Mouse (Mus musculus): ENCODE measurements around the gene Mesp2.
"Not testable (repeated sequence)": the region's sequence is repeated elsewhere in the genome, so short reads cannot be mapped to it uniquely, and the experiment has no call there.

The Mesp2 gene

GRCm38 (mm10) chr7:79810611-79811506 is at the start of gene Mesp2:
TSS of gene Mesp2 (plus strand) at chr7:79810727.
- DNase-seq (ENCODE audit: low read depth) = no peak

- no peak for DNase-seq (ENCODE audit: low read depth)
Measured at GRCm38 (mm10) chr7:79761124-79761876, 49.2 kb upstream of the Mesp2 start.

GRCm38 (mm10) chr7:79762106-79762505 is 48.4 kb upstream of the Mesp2 start:
- no peak for DNase-seq (ENCODE audit: low read depth)

GRCm38 (mm10) chr7:79765991-79766390 is 44.5 kb upstream of the Mesp2 start:
- DNase-seq (ENCODE audit: low read depth) = no peak

DNA sequence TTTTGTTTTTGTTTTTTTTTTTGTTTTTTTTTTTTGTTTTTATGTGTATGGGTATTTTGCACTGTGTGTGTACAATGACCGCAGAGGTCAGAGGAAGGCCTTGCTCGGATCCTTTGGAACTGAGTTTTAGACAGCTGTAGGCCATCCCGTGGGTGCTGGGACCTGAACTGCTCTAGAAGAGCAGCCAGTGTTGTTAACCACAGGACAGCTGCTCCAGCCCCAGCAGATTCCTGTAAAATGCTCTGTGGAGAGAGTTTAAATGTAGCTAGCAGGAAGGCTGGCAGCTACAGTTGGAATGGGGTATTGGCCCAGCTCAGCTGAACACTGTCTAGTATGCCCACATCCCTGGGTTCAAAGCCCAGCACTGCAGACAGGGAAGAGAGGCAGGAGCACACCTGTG is 40.9 kb upstream of the Mesp2 start:
- DNase-seq (ENCODE audit: low read depth) = no peak

GRCm38 (mm10) chr7:79771561-79772512 is 38.7 kb upstream of the Mesp2 start:
- peak; percentile 10 for DNase-seq (ENCODE audit: low read depth)

- DNase-seq (ENCODE audit: low read depth) = peak; percentile 93
Measured at GRCm38 (mm10) chr7:79780647-79781626, 29.6 kb upstream of the Mesp2 start.

DNA sequence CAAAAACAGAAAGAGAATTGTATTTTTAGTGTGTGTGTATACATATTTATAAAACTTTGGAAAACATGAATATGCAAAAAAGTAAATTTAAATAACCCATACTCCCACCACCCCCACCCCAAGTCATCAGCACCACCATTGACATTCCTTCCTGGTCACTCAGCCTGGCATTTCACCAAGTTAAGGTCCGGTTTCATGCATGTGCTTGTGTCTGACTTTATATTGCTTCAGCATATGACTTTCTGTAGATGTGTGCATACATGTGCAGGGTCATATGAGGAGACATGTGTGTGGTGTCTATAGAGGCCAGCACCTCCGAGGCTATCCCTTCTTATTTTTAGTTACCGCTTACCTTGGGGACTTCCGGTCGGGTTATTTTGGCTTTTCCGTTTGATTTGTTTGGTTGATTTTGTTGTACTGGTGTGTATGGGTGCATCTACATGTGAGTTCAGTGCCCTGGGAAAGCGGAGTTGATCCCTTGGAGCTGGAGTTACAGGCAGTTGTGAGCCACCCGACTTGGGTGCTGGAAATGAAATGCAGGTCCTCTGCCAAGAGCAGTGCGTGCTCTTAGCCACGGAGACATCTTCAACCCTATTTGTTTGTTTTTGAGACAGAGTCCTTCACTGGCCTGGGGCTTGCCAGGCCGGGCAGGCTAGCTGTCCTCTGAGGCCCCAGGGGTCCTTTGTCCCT is 28.6 kb upstream of the Mesp2 start:
- peak; percentile 85 for DNase-seq (ENCODE audit: low read depth)

- DNase-seq (ENCODE audit: low read depth) = peak; percentile 11
Measured at GRCm38 (mm10) chr7:79782516-79782855, 28.0 kb upstream of the Mesp2 start.

DNA sequence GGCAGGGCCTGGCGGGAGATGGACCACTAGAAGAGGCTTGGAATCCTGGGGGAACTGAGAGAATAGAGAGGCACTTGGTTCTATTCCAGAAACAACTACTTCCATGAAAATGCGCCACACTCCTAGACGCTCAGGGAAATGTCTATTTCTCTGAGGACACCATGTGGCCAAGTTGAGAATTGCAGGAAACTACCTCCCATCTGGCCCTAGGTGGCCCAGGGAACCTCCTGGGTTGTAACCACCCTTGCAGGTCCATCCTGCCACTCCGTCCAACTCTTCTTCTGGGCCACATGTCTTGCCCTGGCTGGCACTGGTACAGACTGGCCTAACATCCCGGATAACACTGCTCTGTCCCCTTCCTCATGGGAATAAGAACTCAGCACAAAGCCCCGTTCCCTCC is 24.2 kb upstream of the Mesp2 start:
- peak; percentile 90 for DNase-seq (ENCODE audit: low read depth)

DNA sequence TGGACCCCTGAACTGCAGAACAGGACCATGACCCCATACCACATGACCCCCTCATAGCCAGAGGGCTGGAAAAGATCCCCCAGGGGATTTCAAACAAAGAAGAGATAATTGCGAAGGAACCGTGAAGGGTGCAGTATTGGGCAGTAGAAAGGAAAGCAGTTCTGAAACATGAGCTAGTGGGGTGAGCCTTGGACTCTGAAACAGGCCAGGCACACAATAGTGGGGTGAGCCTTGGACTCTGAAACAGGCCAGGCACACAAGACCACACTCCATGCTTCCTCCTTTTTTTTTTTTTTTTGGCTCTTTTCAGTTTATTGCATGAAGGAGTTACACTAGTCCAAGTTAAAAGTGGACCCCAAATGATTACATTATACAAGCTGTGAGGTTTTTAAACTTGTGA is 20.7 kb upstream of the Mesp2 start:
- DNase-seq (ENCODE audit: low read depth) = not testable (repeated sequence)

DNA sequence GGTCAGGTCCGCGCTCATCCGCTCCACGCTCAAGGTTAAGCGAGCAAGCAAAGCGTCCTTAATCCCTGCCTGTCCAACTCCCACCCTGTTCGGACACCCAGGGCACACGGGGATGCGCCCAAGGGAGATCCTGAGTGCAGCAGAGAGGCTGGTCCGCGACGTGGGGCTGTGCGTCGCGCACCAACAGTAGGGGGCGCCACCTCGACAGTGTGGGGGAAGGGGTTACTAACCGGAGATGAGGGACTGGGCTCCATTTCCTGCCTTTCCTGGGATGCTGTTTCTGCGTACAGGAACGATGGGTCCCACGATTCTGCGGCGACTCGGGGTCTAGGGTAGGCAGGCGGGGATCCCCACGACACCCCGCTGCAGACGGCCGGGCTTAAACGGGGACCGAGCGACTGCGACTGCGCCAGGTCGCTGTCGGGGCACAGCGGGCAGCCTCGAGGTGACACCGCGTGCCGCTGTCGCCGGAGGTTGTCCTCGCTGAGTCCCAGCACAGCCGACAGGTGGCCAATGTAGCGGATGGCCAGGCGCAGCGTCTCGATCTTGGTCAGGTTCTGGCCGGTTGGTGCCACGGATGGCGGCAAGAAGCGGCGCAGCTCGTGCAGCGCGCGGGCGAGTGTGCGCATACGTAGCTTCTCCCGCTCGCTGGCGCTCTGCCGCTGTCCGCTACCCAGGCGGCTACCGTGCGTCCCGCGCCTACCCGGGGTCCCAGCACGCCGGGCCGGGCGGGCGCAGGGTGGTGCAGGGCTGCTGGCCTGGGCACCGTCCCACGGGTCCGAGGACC is 17.7 kb upstream of the Mesp2 start:
- DNase-seq (ENCODE audit: low read depth) = no peak

DNA sequence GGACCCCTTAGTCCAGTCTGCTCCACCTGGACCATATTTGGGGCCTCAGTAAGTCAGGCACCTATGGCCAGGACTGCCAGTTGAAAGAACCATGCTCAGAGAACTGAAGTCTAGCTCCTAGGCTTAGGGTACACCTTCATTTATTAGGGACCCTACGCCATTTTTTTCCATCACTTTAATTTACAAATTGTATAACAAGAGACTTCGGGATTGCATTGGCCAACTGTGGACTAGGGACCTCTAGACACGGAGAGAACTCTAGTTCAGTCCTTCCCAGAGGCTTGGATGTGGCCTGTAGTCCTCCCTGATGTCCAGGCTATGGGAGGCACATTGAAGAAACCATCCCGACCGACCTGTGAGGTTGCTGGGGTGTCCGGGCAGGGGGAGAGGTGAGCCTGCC is 16.8 kb upstream of the Mesp2 start, which contains the start of gene Mesp1:
Gene Mesp1 (minus strand): TSS at position 101 of the 400 bp plus-strand sequence.
- no peak for DNase-seq (ENCODE audit: low read depth)

DNA sequence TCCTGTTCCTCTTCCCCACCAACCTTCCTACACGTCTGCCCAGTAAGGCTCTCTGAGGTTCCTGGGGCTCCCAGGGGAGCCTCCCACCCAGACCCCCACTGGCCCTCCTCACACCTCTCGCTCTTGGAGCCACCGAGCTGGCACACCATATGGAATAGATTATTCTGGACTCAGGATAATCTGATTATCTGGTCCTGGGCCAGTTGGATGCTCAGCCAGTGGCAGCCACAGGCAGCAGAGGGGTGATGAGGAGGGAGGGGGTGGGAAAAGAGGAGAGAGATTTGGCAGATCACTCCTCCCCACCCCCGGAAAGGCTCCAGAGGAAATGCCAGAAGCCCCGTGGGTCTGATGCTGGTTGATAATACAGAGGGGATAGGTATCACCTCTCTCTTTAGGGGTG is 11.9 kb upstream of the Mesp2 start:
- peak; percentile 46 for DNase-seq (ENCODE audit: low read depth)

DNA sequence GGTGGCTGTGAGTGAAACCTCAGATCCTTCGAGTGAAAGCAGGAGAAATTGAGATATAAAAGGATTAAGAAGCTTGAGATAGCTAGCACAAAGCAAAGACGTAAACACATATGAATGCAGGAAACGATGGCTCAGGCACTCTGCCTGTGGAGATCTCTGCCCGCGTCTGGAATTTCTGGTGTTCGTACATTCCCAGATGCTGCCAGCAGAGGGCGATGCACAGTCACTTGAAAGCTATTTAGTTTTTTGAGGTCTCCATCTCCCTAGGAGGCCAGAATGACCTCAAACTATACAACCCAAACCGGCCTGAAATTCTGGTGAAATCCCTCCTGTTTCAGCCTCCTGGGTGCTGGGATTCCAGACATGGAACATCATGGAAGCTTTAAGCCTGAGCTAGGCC is 11.5 kb upstream of the Mesp2 start:
- peak; percentile 94 for DNase-seq (ENCODE audit: low read depth)

DNA sequence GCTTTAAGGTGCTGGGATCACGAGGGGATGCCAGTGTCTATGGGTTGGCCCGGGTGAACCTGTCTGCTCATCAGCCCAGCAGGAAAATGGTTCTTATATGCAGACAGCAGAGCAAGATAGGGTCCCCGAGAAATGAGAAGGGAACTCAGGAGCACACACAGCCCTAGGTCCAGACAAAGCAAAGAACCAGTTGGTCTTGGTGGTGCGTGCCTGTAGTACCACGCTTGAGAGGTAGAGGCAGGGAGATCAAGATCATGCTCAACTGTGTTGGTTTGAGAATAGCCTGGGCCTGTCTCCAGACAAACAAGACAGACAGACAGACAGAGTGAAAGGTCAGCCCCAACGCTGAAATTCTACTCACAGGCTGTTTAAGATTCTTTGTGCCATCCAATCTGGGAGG is 11.0 kb upstream of the Mesp2 start:
- DNase-seq (ENCODE audit: low read depth) = peak; percentile 31

GRCm38 (mm10) chr7:79800336-79800735 is 10.2 kb upstream of the Mesp2 start:
- DNase-seq (ENCODE audit: low read depth) = no peak

DNA sequence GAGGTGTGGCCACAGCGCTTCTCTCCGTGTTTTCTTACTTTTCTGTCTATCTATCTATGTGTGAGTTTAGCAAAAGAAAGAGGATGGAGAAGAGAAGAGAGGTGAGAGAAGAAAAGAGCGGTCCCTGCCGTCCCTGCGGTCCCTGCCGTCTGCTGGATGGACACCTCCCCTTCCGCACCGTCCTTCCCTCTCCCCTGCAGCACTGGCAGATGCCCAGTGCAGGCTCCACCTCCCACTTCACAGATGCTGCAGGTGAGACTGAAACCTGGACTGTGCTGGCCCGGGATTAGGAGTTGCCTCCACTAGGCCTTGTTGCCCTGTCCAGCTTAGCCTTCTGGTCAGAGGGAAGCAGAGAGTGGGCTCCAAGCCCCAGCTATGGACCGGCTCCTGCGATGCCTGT is 9.1 kb upstream of the Mesp2 start:
- no peak for DNase-seq (ENCODE audit: low read depth)

DNA sequence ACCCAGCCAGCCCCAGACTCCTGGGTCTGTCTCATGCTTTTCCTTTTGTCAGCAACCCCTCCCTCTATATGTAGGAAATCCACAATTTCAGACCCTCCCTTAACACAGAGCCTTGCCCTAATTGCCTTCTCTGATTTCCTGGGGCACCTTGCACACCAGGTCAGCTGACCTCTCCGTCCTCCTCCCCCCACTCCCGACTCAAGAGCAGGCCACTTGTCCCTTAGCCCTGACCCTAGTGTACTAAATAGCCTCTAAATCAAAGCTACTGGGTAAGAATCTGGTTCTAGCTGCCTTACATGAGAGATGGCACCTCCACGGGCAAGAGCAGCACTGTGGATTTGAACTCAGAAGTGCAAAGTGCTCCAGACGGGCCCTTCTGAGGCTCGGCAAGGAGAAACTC is 8.5 kb upstream of the Mesp2 start:
- DNase-seq (ENCODE audit: low read depth) = no peak
